18 mouse cellular contexts compared by ENCODE assay signal in genomic region chr1:90657292-90658050, GRCm38 (mm10). TPM values are rescaled to one million over a fixed set of nuclear protein-coding genes. Genes with fewer than 3 reads are reported as not detected.
DNase-seq lines count a peak whose midpoint lies in the region; ATAC-seq and TF ChIP-seq lines count a peak whose summit lies in the region.
"Had no signal": no experiment of that assay in that cellular context is flagged by ENCODE, and none has a peak within 500 bp of the region (broad histone marks: within the 10 kb centered on the region; RNA-seq: fewer than 3 reads in every experiment).

No protein-coding gene starts in this region.

- H3K9me3 ChIP-seq in embryonic facial prominence, embryonic 15.5 days (replicated peaks): no peaks in the 10 kb centered on the region
- H3K9me3 ChIP-seq in embryonic facial prominence, embryonic 10.5 days: no peaks in the 10 kb centered on the region
- no peaks in the 10 kb centered on the region for H3K9me3 ChIP-seq in heart, postnatal 0 days (replicated peaks; ENCODE audit: control insufficient read depth, low read length)
- H3K9me3 ChIP-seq in lung, embryonic 15.5 days: no peaks in the 10 kb centered on the region
- H3K9me3 ChIP-seq in stomach, embryonic 14.5 days (ENCODE audit: control insufficient read depth, low read depth, low read length): no peaks in the 10 kb centered on the region
- H3K9me3 ChIP-seq: forebrain, embryonic 10.5 days; liver, embryonic 15.5 days; midbrain, embryonic 12.5 days; neural tube, embryonic 12.5 days had no signal

- ATAC-seq in embryonic facial prominence, embryonic 15.5 days (ENCODE audit: insufficient number of reproducible peaks, low FRiP score, low TSS enrichment, low read depth): no peak
- no peak for ATAC-seq in heart, postnatal 0 days (ENCODE audit: insufficient read depth, low read depth)
- ATAC-seq in lung, embryonic 15.5 days (ENCODE audit: borderline replicate concordance, extremely low read depth, low FRiP score, low TSS enrichment): no peak
- no peak for ATAC-seq in stomach, embryonic 14.5 days (ENCODE audit: insufficient number of reproducible peaks, insufficient read depth, low FRiP score, low read depth)

- DNase-seq in embryonic facial prominence, embryonic 10.5 days (ENCODE audit: low spot score): no peak
- DNase-seq in heart, postnatal 0 days (ENCODE audit: low spot score): no peak
- no peak for DNase-seq in heart, postnatal 4 days
- no peak for DNase-seq in lung, postnatal 25 days (ENCODE audit: low spot score)
- DNase-seq in cerebellum, adult 9-11 months: no peak
- DNase-seq: adrenal gland, adult 8-10 months; cerebellum, adult 11-12 months; cerebellum, postnatal 25 days; embryo, embryonic 11 days; kidney, adult 18-20 months; right cerebral cortex, adult 18-20 months had no signal

- no peaks in the 10 kb centered on the region for H3K27me3 ChIP-seq in embryonic facial prominence, embryonic 15.5 days
- no peaks in the 10 kb centered on the region for H3K27me3 ChIP-seq in embryonic facial prominence, embryonic 10.5 days (replicated peaks; ENCODE audit: low read depth, poor library complexity, severe bottlenecking)
- no peaks in the 10 kb centered on the region for H3K27me3 ChIP-seq in heart, postnatal 0 days (ENCODE audit: control insufficient read depth, insufficient read depth, low read length)
- no peaks in the 10 kb centered on the region for H3K27me3 ChIP-seq in lung, embryonic 15.5 days
- no peaks in the 10 kb centered on the region for H3K27me3 ChIP-seq in stomach, embryonic 14.5 days (ENCODE audit: control insufficient read depth, insufficient read depth, low read length)
- H3K27me3 ChIP-seq: liver, embryonic 15.5 days; midbrain, embryonic 12.5 days; neural tube, embryonic 12.5 days had no signal

- H3K4me1 ChIP-seq in embryonic facial prominence, embryonic 15.5 days: peaks cover 32% of the 10 kb centered on the region
- no peaks in the 10 kb centered on the region for H3K4me1 ChIP-seq in embryonic facial prominence, embryonic 10.5 days
- no peaks in the 10 kb centered on the region for H3K4me1 ChIP-seq in heart, postnatal 0 days (ENCODE audit: control insufficient read depth, insufficient read depth)
- H3K4me1 ChIP-seq in lung, embryonic 15.5 days: peaks cover 8% of the 10 kb centered on the region; the same call in 1 of the 2 replicates
- peaks cover 17% of the 10 kb centered on the region; the same call in 1 of the 2 replicates for H3K4me1 ChIP-seq in stomach, embryonic 14.5 days (ENCODE audit: control insufficient read depth, insufficient read depth, low read length)
- H3K4me1 ChIP-seq: forebrain, embryonic 10.5 days; liver, embryonic 15.5 days; midbrain, embryonic 12.5 days; neural tube, embryonic 12.5 days had no signal

- 72% methylated on average over 10 of the region's 10 CpGs for WGBS in embryonic facial prominence, embryonic 15.5 days
- 85% methylated on average over 10 of the region's 10 CpGs for WGBS in embryonic facial prominence, embryonic 10.5 days
- WGBS in heart, postnatal 0 days: 69% methylated on average over 10 of the region's 10 CpGs
- WGBS in lung, embryonic 15.5 days: 72% methylated on average over 10 of the region's 10 CpGs
- WGBS in stomach, embryonic 14.5 days: 85% methylated on average over 10 of the region's 10 CpGs

- H3K4me3 ChIP-seq in embryonic facial prominence, embryonic 15.5 days (replicated peaks): no peak overlapping the region
- no peak overlapping the region for H3K4me3 ChIP-seq in embryonic facial prominence, embryonic 10.5 days
- no peak overlapping the region for H3K4me3 ChIP-seq in heart, postnatal 0 days (ENCODE audit: low read depth, low read length)
- H3K4me3 ChIP-seq in lung, embryonic 15.5 days: no peak overlapping the region
- no peak overlapping the region for H3K4me3 ChIP-seq in stomach, embryonic 14.5 days (ENCODE audit: low read depth, low read length)
- H3K4me3 ChIP-seq: forebrain, embryonic 10.5 days; liver, embryonic 15.5 days; midbrain, embryonic 12.5 days; neural tube, embryonic 12.5 days had no signal

- H3K36me3 ChIP-seq in embryonic facial prominence, embryonic 15.5 days: no peaks in the 10 kb centered on the region
- no peaks in the 10 kb centered on the region for H3K36me3 ChIP-seq in embryonic facial prominence, embryonic 10.5 days (replicated peaks)
- no peaks in the 10 kb centered on the region for H3K36me3 ChIP-seq in heart, postnatal 0 days (replicated peaks; ENCODE audit: control insufficient read depth, insufficient read depth, low read length)
- no peaks in the 10 kb centered on the region for H3K36me3 ChIP-seq in lung, embryonic 15.5 days
- no peaks in the 10 kb centered on the region for H3K36me3 ChIP-seq in stomach, embryonic 14.5 days (ENCODE audit: control insufficient read depth, insufficient read depth, low read length)
- H3K36me3 ChIP-seq: forebrain, embryonic 10.5 days; liver, embryonic 15.5 days; midbrain, embryonic 12.5 days; neural tube, embryonic 12.5 days had no signal

- no peak overlapping the region for H3K4me2 ChIP-seq in embryonic facial prominence, embryonic 15.5 days (replicated peaks)
- no peak overlapping the region for H3K4me2 ChIP-seq in heart, postnatal 0 days (ENCODE audit: low read depth, low read length)
- H3K4me2 ChIP-seq in lung, embryonic 15.5 days: no peak overlapping the region
- H3K4me2 ChIP-seq in stomach, embryonic 14.5 days (replicated peaks; ENCODE audit: low read depth, low read length): no peak overlapping the region
- H3K4me2 ChIP-seq: liver, embryonic 15.5 days; midbrain, embryonic 12.5 days; neural tube, embryonic 12.5 days had no signal

- H3K9ac ChIP-seq in embryonic facial prominence, embryonic 15.5 days: no peak overlapping the region
- no peak overlapping the region for H3K9ac ChIP-seq in heart, postnatal 0 days (replicated peaks; ENCODE audit: low read depth, low read length)
- no peak overlapping the region for H3K9ac ChIP-seq in lung, embryonic 15.5 days
- H3K9ac ChIP-seq in stomach, embryonic 14.5 days (replicated peaks; ENCODE audit: low read depth, low read length): no peak overlapping the region
- H3K9ac ChIP-seq: liver, embryonic 15.5 days; midbrain, embryonic 12.5 days; neural tube, embryonic 12.5 days had no signal

- TF ChIP-seq CTCF in heart, postnatal 0 days (IDR thresholded peaks at IDR 0.05; ENCODE audit: low read depth): no peak

- no peak for TF ChIP-seq EP300 in heart, postnatal 0 days (IDR thresholded peaks at IDR 0.05; ENCODE audit: low read depth)

- peak overlapping the region; percentile 58; the same call in 1 of the 2 replicates for H3K27ac ChIP-seq in embryonic facial prominence, embryonic 15.5 days (replicated peaks)
- H3K27ac ChIP-seq in embryonic facial prominence, embryonic 10.5 days (replicated peaks): no peak overlapping the region
- peak overlapping the region; percentile 55 for H3K27ac ChIP-seq in heart, postnatal 0 days (ENCODE audit: low read depth)
- H3K27ac ChIP-seq in lung, embryonic 15.5 days: peak overlapping the region; percentile 14; the same call in 1 of the 2 replicates
- H3K27ac ChIP-seq in stomach, embryonic 14.5 days (ENCODE audit: low read length): 0 out of 2 replicates have a peak overlapping the region, but pooled peaks have one; percentile 3
- H3K27ac ChIP-seq: forebrain, embryonic 10.5 days; liver, embryonic 15.5 days; midbrain, embryonic 12.5 days; neural tube, embryonic 12.5 days had no signal

RNA-seq across cellular contexts. Expression of gene Cops8, which starts 54.7 kb away (rescaled TPM):
- polyA plus RNA-seq in embryonic facial prominence, embryonic 15.5 days (2015; fragmentation: Nextera tagmentation; extraction: Ambion mirVana): 126 and 137 TPM in 2 replicates
- polyA plus RNA-seq in embryonic facial prominence, embryonic 10.5 days (2016; fragmentation: Nextera tagmentation; extraction: Ambion mirVana): 193 and 200 TPM in 2 replicates
- total RNA-seq in heart, postnatal 0 days (2014; rRNA removed; ENCODE audit: low replicate concordance): 63.7 and 140 TPM in 2 replicates
- polyA plus RNA-seq in heart, postnatal 0 days (2015; fragmentation: Nextera tagmentation; extraction: Ambion mirVana): 91.4 and 99.8 TPM in 2 replicates
- 10 to 100 TPM; 78.6 to 91.6 TPM for total RNA-seq in heart, postnatal 4 days (2021)
- 160 and 171 TPM in 2 replicates for polyA plus RNA-seq in lung, embryonic 15.5 days (2015; fragmentation: Nextera tagmentation; extraction: Ambion mirVana)
- polyA plus RNA-seq in stomach, embryonic 14.5 days (2014; fragmentation: Nextera tagmentation; extraction: Ambion mirVana): 147 and 165 TPM in 2 replicates
